Mouse (Mus musculus): Measurements from ENCODE around the gene Aldh16a1. TPM values are rescaled to one million over a fixed set of nuclear protein-coding genes. Genes with fewer than 3 reads are reported as not detected.
A peak's percentile ranks its signal among the peaks of the same experiment; 100 is the strongest.
"Not testable (repeated sequence)": the region's sequence is repeated elsewhere in the genome, so short reads cannot be mapped to it uniquely, and the experiment has no call there.

Gene Aldh16a1
- total RNA-seq, 1 experiment from 2014 or later: 39.7 TPM

GRCm38 (mm10) chr7:45141319-45141718 lies 13.1 kb downstream of the Aldh16a1 start:
- no peak for ATAC-seq (ENCODE audit: extremely low read depth, insufficient number of reproducible peaks, low FRiP score, poor library complexity, severe bottlenecking)

GRCm38 (mm10) chr7:45139904-45140723 lies 14.3 kb downstream of the Aldh16a1 start:
- no peak for ATAC-seq (ENCODE audit: extremely low read depth, insufficient number of reproducible peaks, low FRiP score, poor library complexity, severe bottlenecking)

- ATAC-seq (ENCODE audit: extremely low read depth, insufficient number of reproducible peaks, low FRiP score, poor library complexity, severe bottlenecking): no peak
Measured at GRCm38 (mm10) chr7:45138403-45138802, 16.0 kb downstream of the Aldh16a1 start.

- no peak for ATAC-seq (ENCODE audit: extremely low read depth, insufficient number of reproducible peaks, low FRiP score, poor library complexity, severe bottlenecking)
Measured at GRCm38 (mm10) chr7:45137171-45138006, 17.0 kb downstream of the Aldh16a1 start.

- ATAC-seq (ENCODE audit: extremely low read depth, insufficient number of reproducible peaks, low FRiP score, poor library complexity, severe bottlenecking): peak; percentile 90
Measured at GRCm38 (mm10) chr7:45135993-45136567, 18.3 kb downstream of the Aldh16a1 start, which contains the start of the genes Gm45713 and Flt3l. Gene Gm45713, minus strand, starts transcription at chr7:45136231. Gene Flt3l, minus strand, starts transcription at chr7:45136432.

- no peak for ATAC-seq (ENCODE audit: extremely low read depth, insufficient number of reproducible peaks, low FRiP score, poor library complexity, severe bottlenecking)
Measured at GRCm38 (mm10) chr7:45135370-45135769, 19.0 kb downstream of the Aldh16a1 start.

- ATAC-seq (ENCODE audit: extremely low read depth, insufficient number of reproducible peaks, low FRiP score, poor library complexity, severe bottlenecking): no peak
Measured at GRCm38 (mm10) chr7:45134544-45135026, 19.8 kb downstream of the Aldh16a1 start.

- ATAC-seq (ENCODE audit: extremely low read depth, insufficient number of reproducible peaks, low FRiP score, poor library complexity, severe bottlenecking): no peak
Measured at GRCm38 (mm10) chr7:45133446-45134159, 20.8 kb downstream of the Aldh16a1 start.

- ATAC-seq (ENCODE audit: extremely low read depth, insufficient number of reproducible peaks, low FRiP score, poor library complexity, severe bottlenecking): no peak
Measured at GRCm38 (mm10) chr7:45131850-45132249, 22.5 kb downstream of the Aldh16a1 start.

GRCm38 (mm10) chr7:45129776-45130512 lies 24.4 kb downstream of the Aldh16a1 start:
- no peak for ATAC-seq (ENCODE audit: extremely low read depth, insufficient number of reproducible peaks, low FRiP score, poor library complexity, severe bottlenecking)

GRCm38 (mm10) chr7:45129318-45129717 lies 25.1 kb downstream of the Aldh16a1 start:
- no peak for ATAC-seq (ENCODE audit: extremely low read depth, insufficient number of reproducible peaks, low FRiP score, poor library complexity, severe bottlenecking)

GRCm38 (mm10) chr7:45128624-45129246 lies 25.6 kb downstream of the Aldh16a1 start, which contains the start of gene Rpl13a:
Gene Rpl13a, minus strand, starts transcription at chr7:45128761.
- ATAC-seq (ENCODE audit: extremely low read depth, insufficient number of reproducible peaks, low FRiP score, poor library complexity, severe bottlenecking): peak; percentile 78

- no peak for ATAC-seq (ENCODE audit: extremely low read depth, insufficient number of reproducible peaks, low FRiP score, poor library complexity, severe bottlenecking)
Measured at GRCm38 (mm10) chr7:45127700-45128224, 26.6 kb downstream of the Aldh16a1 start.

- no peak for ATAC-seq (ENCODE audit: extremely low read depth, insufficient number of reproducible peaks, low FRiP score, poor library complexity, severe bottlenecking)
Measured at GRCm38 (mm10) chr7:45126844-45127699, 27.3 kb downstream of the Aldh16a1 start.

GRCm38 (mm10) chr7:45126147-45126843 lies 28.1 kb downstream of the Aldh16a1 start:
- ATAC-seq (ENCODE audit: extremely low read depth, insufficient number of reproducible peaks, low FRiP score, poor library complexity, severe bottlenecking): no peak

- not testable (repeated sequence) for ATAC-seq (ENCODE audit: extremely low read depth, insufficient number of reproducible peaks, low FRiP score, poor library complexity, severe bottlenecking)
Measured at GRCm38 (mm10) chr7:45125649-45126048, 28.7 kb downstream of the Aldh16a1 start.
